Mouse (Mus musculus): ENCODE results near the gene Nudt1. TPM values are rescaled to one million over a fixed set of nuclear protein-coding genes. Genes with fewer than 3 reads are reported as not detected.

Gene Nudt1
- polyA plus RNA-seq, 1 experiment from 2014 or later: 49.7 TPM

DNA sequence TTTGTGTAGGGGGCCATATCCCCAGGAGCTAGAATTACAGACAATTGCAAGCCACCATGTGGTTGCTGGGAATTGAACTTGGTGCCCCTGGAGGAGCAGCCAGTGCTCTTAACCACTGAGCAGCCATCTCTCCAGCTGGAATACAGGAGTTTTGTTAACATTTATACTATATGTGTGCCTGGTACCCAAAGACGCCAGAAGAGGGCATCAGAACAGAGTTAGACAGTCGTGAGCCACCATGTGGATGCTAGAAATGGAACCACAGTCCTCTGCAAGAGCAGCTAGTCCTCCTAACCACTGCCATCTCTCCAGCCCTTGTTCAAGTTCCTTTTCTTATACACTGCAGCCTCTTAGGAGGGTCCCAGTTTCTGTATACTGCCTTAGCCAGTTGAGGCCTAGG, 12.2 kb downstream of the Nudt1 start:
- Histone ChIP-seq H3K9ac (ENCODE audit: low read length) (no peak overlapping the region), H3K27ac (ENCODE audit: low read length) (no peak overlapping the region), H3K4me2 (ENCODE audit: low read depth, low read length) (no peak overlapping the region), H3K4me3 (ENCODE audit: low read length) (no peak overlapping the region), H3K4me1 (replicated peaks; ENCODE audit: control insufficient read depth, insufficient read depth, low read length) (peaks cover 16% of the 10 kb centered on the region), H3K36me3 (ENCODE audit: control insufficient read depth, insufficient read depth, low read length) (peaks cover 4% of the 10 kb centered on the region), H3K27me3 (ENCODE audit: control insufficient read depth, insufficient read depth, low read depth, low read length) (no peaks in the 10 kb centered on the region), H3K9me3 (ENCODE audit: control insufficient read depth, low read length) (peaks cover under 1% of the 10 kb centered on the region; the same call in 1 of the 2 replicates)
- no peak for ATAC-seq (ENCODE audit: low read depth)
- 39% methylated on average over 2 of the region's 2 CpGs for WGBS

DNA sequence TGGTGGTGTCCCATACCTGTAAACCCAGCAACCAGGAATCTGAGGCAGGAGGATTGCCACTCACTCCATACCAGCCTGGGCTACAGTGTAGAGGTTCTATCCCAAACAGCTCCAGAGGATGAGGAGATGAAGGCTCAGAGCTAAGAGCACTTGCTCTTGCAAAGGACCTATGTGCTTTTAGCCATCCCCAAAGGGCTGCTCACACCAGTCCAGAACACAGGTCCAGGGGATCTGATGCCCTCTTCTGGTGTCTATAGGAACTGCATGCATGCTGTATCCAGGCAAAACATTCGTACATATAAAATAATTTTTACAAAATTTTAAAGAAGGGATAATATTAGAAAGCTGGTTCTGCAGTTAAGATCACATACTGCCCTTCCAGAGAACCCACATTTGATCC, 15.2 kb downstream of the Nudt1 start:
- ATAC-seq (ENCODE audit: low read depth): no peak
- peaks cover 7% of the 10 kb centered on the region; the same call in 1 of the 2 replicates for H3K4me1 ChIP-seq (replicated peaks; ENCODE audit: control insufficient read depth, insufficient read depth, low read length)
- WGBS: 71% methylated on average over 1 of the region's 1 CpGs
- H3K9ac ChIP-seq (ENCODE audit: low read length): no peak overlapping the region
- no peak overlapping the region for H3K27ac ChIP-seq (ENCODE audit: low read length)
- H3K36me3 ChIP-seq (ENCODE audit: control insufficient read depth, insufficient read depth, low read length): peaks cover 8% of the 10 kb centered on the region
- H3K27me3 ChIP-seq (ENCODE audit: control insufficient read depth, insufficient read depth, low read depth, low read length): no peaks in the 10 kb centered on the region
- H3K4me2 ChIP-seq (ENCODE audit: low read depth, low read length): no peak overlapping the region
- no peak overlapping the region for H3K4me3 ChIP-seq (ENCODE audit: low read length)
- peaks cover 3% of the 10 kb centered on the region; the same call in 1 of the 2 replicates for H3K9me3 ChIP-seq (ENCODE audit: control insufficient read depth, low read length)

DNA sequence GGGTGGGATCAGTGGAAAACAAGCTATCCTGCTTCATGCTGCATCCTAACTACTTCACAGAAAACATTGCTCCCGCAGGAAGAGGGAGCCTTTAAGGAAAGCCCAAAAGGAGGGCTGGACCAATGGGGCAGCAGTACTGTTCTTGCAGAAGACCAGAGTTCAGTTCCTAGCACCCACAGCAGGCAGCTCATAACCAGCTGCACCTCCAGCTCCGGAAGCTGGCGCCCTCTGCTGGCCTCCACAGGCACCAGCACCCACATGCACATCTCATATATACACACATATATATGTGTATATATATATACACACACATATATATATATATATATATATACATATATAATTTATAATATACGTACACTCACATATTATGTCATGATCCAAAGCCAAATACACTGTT, 17.3 kb downstream of the Nudt1 start:
- no peak for ATAC-seq (ENCODE audit: low read depth)
- H3K27me3 ChIP-seq (ENCODE audit: control insufficient read depth, insufficient read depth, low read depth, low read length): no peaks in the 10 kb centered on the region
- no peak overlapping the region for H3K27ac ChIP-seq (ENCODE audit: low read length)
- 99% methylated on average over 4 of the region's 4 CpGs for WGBS
- H3K4me3 ChIP-seq (ENCODE audit: low read length): no peak overlapping the region
- peaks cover 8% of the 10 kb centered on the region for H3K36me3 ChIP-seq (ENCODE audit: control insufficient read depth, insufficient read depth, low read length)
- no peak overlapping the region for H3K9ac ChIP-seq (ENCODE audit: low read length)
- no peaks in the 10 kb centered on the region for H3K4me1 ChIP-seq (replicated peaks; ENCODE audit: control insufficient read depth, insufficient read depth, low read length)
- no peak overlapping the region for H3K4me2 ChIP-seq (ENCODE audit: low read depth, low read length)
- peaks cover 3% of the 10 kb centered on the region; the same call in 1 of the 2 replicates for H3K9me3 ChIP-seq (ENCODE audit: control insufficient read depth, low read length)

- no peak overlapping the region for H3K4me3 ChIP-seq (ENCODE audit: low read length)
- no peaks in the 10 kb centered on the region for H3K27me3 ChIP-seq (ENCODE audit: control insufficient read depth, insufficient read depth, low read depth, low read length)
- no peak for ATAC-seq (ENCODE audit: low read depth)
- peaks cover 8% of the 10 kb centered on the region for H3K36me3 ChIP-seq (ENCODE audit: control insufficient read depth, insufficient read depth, low read length)
- no peak overlapping the region for H3K4me2 ChIP-seq (ENCODE audit: low read depth, low read length)
- 43% methylated on average over 3 of the region's 3 CpGs for WGBS
- H3K4me1 ChIP-seq (replicated peaks; ENCODE audit: control insufficient read depth, insufficient read depth, low read length): no peaks in the 10 kb centered on the region
- H3K27ac ChIP-seq (ENCODE audit: low read length): no peak overlapping the region
- H3K9ac ChIP-seq (ENCODE audit: low read length): no peak overlapping the region
- peaks cover 3% of the 10 kb centered on the region; the same call in 1 of the 2 replicates for H3K9me3 ChIP-seq (ENCODE audit: control insufficient read depth, low read length)
Observed at GRCm38 (mm10) chr5:140339836-140340235, 18.4 kb downstream of the Nudt1 start.

GRCm38 (mm10) chr5:140342880-140343279, 21.4 kb downstream of the Nudt1 start:
- Histone ChIP-seq H3K4me3 (ENCODE audit: low read length) (no peak overlapping the region), H3K9ac (ENCODE audit: low read length) (no peak overlapping the region), H3K9me3 (ENCODE audit: control insufficient read depth, low read length) (peaks cover 3% of the 10 kb centered on the region; the same call in 1 of the 2 replicates), H3K4me2 (ENCODE audit: low read depth, low read length) (no peak overlapping the region), H3K36me3 (ENCODE audit: control insufficient read depth, insufficient read depth, low read length) (peaks cover 8% of the 10 kb centered on the region), H3K27me3 (ENCODE audit: control insufficient read depth, insufficient read depth, low read depth, low read length) (no peaks in the 10 kb centered on the region), H3K4me1 (replicated peaks; ENCODE audit: control insufficient read depth, insufficient read depth, low read length) (no peaks in the 10 kb centered on the region), H3K27ac (ENCODE audit: low read length) (no peak overlapping the region)
- 77% methylated on average over 4 of the region's 4 CpGs for WGBS
- ATAC-seq (ENCODE audit: low read depth): no peak

DNA sequence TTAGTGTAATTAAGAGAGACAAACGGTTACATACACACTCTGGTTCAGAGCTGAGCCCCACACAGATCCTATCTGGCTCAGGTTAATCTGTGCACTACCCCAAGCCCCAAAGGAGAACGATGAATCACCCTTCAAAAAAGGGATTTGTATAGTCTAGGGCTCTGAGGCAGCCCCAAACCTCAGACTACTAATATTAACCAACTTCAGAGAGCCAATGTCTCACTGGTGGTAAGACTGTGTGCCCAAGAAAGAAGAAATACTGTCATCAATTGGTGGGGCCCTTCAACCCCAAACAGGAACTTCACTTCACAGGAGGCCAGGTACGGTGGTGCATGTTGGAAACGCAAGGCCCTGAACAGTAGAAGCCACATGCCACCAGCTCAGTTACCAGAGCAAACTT, 23.8 kb downstream of the Nudt1 start:
- Histone ChIP-seq H3K9me3 (ENCODE audit: control insufficient read depth, low read length) (no peaks in the 10 kb centered on the region), H3K4me2 (ENCODE audit: low read depth, low read length) (no peak overlapping the region), H3K27ac (ENCODE audit: low read length) (no peak overlapping the region), H3K4me1 (replicated peaks; ENCODE audit: control insufficient read depth, insufficient read depth, low read length) (no peaks in the 10 kb centered on the region), H3K27me3 (ENCODE audit: control insufficient read depth, insufficient read depth, low read depth, low read length) (no peaks in the 10 kb centered on the region), H3K9ac (ENCODE audit: low read length) (no peak overlapping the region), H3K4me3 (ENCODE audit: low read length) (no peak overlapping the region), H3K36me3 (ENCODE audit: control insufficient read depth, insufficient read depth, low read length) (no peaks in the 10 kb centered on the region; the same call in 1 of the 2 replicates)
- 83% methylated on average over 4 of the region's 4 CpGs for WGBS
- ATAC-seq (ENCODE audit: low read depth): no peak

DNA sequence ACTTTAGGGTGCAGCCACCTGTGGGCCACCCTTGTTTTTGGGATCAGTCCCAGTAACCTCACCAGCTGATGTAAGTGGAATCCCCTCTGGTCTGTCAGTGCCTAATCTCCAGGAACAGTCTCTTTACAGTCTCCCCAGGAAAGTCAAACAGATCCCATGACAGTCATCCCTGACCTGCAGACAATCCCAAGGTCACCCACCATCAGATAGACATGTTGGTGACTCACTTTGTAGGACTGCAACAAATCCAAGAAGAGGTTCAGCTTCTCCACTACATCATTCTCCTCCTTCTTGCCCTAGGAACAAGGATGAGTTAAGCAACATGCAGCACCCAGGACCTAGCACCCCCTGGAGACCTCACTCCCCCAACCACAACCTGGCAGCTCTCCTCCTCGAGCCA, 24.6 kb downstream of the Nudt1 start:
- H3K27ac ChIP-seq (ENCODE audit: low read length): no peak overlapping the region
- no peaks in the 10 kb centered on the region for H3K4me1 ChIP-seq (replicated peaks; ENCODE audit: control insufficient read depth, insufficient read depth, low read length)
- WGBS: 75% methylated on average over 1 of the region's 1 CpGs
- 0 out of 2 replicates have a peak, but pooled peaks cover under 1% of the 10 kb centered on the region for H3K36me3 ChIP-seq (ENCODE audit: control insufficient read depth, insufficient read depth, low read length)
- no peaks in the 10 kb centered on the region for H3K9me3 ChIP-seq (ENCODE audit: control insufficient read depth, low read length)
- H3K27me3 ChIP-seq (ENCODE audit: control insufficient read depth, insufficient read depth, low read depth, low read length): no peaks in the 10 kb centered on the region
- ATAC-seq (ENCODE audit: low read depth): no peak
- no peak overlapping the region for H3K9ac ChIP-seq (ENCODE audit: low read length)
- H3K4me2 ChIP-seq (ENCODE audit: low read depth, low read length): no peak overlapping the region
- H3K4me3 ChIP-seq (ENCODE audit: low read length): no peak overlapping the region

GRCm38 (mm10) chr5:140349882-140350281, 28.4 kb downstream of the Nudt1 start:
- 93% methylated on average over 9 of the region's 9 CpGs for WGBS
- H3K4me3 ChIP-seq (ENCODE audit: low read length): no peak overlapping the region
- no peaks in the 10 kb centered on the region for H3K4me1 ChIP-seq (replicated peaks; ENCODE audit: control insufficient read depth, insufficient read depth, low read length)
- no peak for ATAC-seq (ENCODE audit: low read depth)
- H3K9me3 ChIP-seq (ENCODE audit: control insufficient read depth, low read length): no peaks in the 10 kb centered on the region
- H3K36me3 ChIP-seq (ENCODE audit: control insufficient read depth, insufficient read depth, low read length): peaks cover 11% of the 10 kb centered on the region; the same call in 1 of the 2 replicates
- no peak overlapping the region for H3K9ac ChIP-seq (ENCODE audit: low read length)
- no peaks in the 10 kb centered on the region for H3K27me3 ChIP-seq (ENCODE audit: control insufficient read depth, insufficient read depth, low read depth, low read length)
- no peak overlapping the region for H3K4me2 ChIP-seq (ENCODE audit: low read depth, low read length)
- H3K27ac ChIP-seq (ENCODE audit: low read length): no peak overlapping the region

DNA sequence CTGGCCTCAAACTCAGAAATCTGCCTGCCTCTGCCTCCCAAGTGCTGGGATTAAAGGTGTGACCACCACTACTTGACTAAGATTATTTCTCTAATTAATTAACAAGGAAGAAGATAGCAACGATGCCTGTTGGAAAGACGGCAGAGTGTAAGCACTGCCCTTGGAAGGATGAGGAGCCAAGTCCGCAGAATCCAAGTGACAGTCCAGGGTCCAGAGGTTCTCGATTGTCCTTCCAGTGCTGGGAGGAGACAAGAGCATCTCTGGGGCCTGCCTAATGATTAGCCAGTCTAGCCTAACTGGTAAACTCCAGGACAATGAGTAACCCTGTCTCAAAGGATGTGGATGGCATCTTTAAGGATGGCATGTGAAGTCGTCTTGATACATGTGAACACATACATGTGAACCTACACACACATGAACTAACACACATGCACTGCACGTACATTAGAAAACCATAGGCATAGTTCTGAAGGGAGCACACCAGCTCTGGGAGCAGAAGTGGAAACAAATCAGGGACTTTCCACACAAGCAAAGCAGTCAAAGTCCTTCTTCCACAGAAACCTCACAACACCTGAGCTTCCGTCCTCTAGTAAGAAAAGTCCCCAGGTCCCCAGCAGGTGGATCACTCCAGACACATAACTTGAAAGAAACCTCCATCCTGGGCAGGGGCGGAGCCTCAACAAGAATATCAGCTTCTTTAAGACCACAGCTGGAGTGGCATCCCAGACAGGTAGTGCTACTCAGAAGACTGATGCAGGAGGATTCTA, 29.5 kb downstream of the Nudt1 start:
- ATAC-seq (ENCODE audit: low read depth): no peak

More for the DNA sequence above, 29.5 kb downstream of the Nudt1 start:
- H3K27me3 ChIP-seq (ENCODE audit: control insufficient read depth, insufficient read depth, low read depth, low read length): no peaks in the 10 kb centered on the region
- H3K36me3 ChIP-seq (ENCODE audit: control insufficient read depth, insufficient read depth, low read length): peaks cover 11% of the 10 kb centered on the region; the same call in 1 of the 2 replicates
- no peaks in the 10 kb centered on the region for H3K9me3 ChIP-seq (ENCODE audit: control insufficient read depth, low read length)
- 90% methylated on average over 8 of the region's 8 CpGs for WGBS
- no peak overlapping the region for H3K27ac ChIP-seq (ENCODE audit: low read length)
- H3K9ac ChIP-seq (ENCODE audit: low read length): no peak overlapping the region
- H3K4me1 ChIP-seq (replicated peaks; ENCODE audit: control insufficient read depth, insufficient read depth, low read length): no peaks in the 10 kb centered on the region
- H3K4me3 ChIP-seq (ENCODE audit: low read length): no peak overlapping the region
- H3K4me2 ChIP-seq (ENCODE audit: low read depth, low read length): no peak overlapping the region

Data from lung, embryonic 16.5 days (tissue).